Mouse (Mus musculus): ENCODE data around the gene Pxdc1. TPM values are rescaled to one million over a fixed set of nuclear protein-coding genes. Genes with fewer than 3 reads are reported as not detected.

Pxdc1 gene
- 11.1 and 11.7 TPM in 2 replicates for polyA plus RNA-seq (2015; fragmentation: Nextera tagmentation; extraction: Ambion mirVana)

DNA sequence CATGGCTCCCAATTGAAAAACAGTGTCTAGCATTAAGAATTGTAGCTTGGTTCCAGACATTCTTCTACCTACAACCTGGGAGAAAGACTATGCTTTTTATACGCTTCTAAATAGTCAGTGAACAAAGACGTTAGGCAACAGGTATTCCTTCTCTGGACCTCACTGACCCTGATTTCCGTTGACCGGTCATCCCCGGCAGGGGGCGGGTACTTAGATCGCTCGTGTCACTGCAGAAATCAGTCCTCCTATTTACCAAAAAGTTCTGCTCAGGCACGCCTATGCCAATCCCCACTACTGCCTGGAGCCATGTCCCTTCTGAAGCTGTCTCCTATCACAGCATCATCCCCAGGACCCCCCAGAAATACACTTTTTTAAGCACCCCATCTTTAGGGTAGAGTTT, at the start of gene Pxdc1:
Gene Pxdc1, minus strand, starts transcription at position 96 of the 400 bp plus-strand sequence.
- no peaks in the 10 kb centered on the region for H3K4me1 ChIP-seq (ENCODE audit: control insufficient read depth, insufficient read depth, low read length)
- no peaks in the 10 kb centered on the region for H3K36me3 ChIP-seq (ENCODE audit: control insufficient read depth, insufficient read depth, low read length)
- 9% methylated on average over 9 of the region's 9 CpGs for WGBS
- peak within 1 kb of the TSS; percentile 84 for H3K9ac ChIP-seq (ENCODE audit: low read length)
- H3K9me3 ChIP-seq (replicated peaks; ENCODE audit: control insufficient read depth, low read length), result no peaks in the 10 kb centered on the region
- peak within 1 kb of the TSS; percentile 81 for H3K27ac ChIP-seq (ENCODE audit: low read length)
- H3K4me2 ChIP-seq (ENCODE audit: low read depth, low read length), result peak within 1 kb of the TSS; percentile 83
- ATAC-seq (ENCODE audit: insufficient read depth, low FRiP score), result peak; percentile 5; the same call in 1 of the 2 replicates
- 0 out of 2 replicates have a peak, but pooled peaks cover 7% of the 10 kb centered on the region for H3K27me3 ChIP-seq (ENCODE audit: control insufficient read depth, insufficient read depth, low read length)
- H3K4me3 ChIP-seq (replicated peaks; ENCODE audit: low read length), result peak within 1 kb of the TSS; percentile 62

DNA sequence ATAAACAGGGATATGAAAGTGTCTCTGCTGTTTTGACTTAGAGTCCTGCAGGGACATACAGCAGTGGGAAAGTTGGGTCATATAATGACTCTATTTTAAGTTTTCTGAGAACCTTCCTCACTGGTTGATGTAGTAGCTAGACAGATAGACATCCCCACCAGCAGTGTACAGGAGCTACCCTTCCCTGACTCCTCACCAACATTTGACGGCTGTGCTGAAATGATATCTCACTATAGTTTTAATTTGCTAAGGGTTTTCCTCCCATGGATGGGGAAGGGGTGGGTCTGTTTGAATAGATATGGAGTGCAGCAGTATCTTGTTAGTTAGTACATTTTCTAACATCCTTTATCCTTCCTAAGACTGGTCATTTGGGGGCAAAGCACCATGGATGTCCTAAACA, 47.3 kb upstream of the Pxdc1 start:
- H3K36me3 ChIP-seq (ENCODE audit: control insufficient read depth, insufficient read depth, low read length), result no peaks in the 10 kb centered on the region

DNA sequence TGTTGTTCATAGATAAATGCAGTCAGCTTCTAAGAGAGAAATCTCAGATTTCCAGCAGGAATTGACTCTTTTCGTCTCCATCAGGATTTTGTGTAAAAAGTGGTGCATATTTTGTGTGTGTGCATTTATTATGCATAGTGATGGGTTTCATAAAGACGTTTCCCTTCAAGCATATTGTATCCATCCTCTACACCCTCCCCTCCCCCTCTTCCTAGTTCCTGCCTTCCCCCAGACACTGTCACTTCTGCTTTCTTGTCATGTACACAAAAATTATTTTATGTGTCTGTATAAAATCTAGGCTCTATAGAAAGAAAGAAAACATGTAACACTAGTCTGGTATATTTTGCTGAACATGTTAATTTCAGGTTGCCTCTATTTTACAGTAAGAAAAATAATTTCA, 46.8 kb upstream of the Pxdc1 start:
- Histone ChIP-seq H3K27me3 (ENCODE audit: control insufficient read depth, insufficient read depth, low read length) (no peaks in the 10 kb centered on the region), H3K4me1 (ENCODE audit: control insufficient read depth, insufficient read depth, low read length) (no peaks in the 10 kb centered on the region), H3K4me2 (ENCODE audit: low read depth, low read length) (no peak overlapping the region), H3K9ac (ENCODE audit: low read length) (no peak overlapping the region), H3K36me3 (ENCODE audit: control insufficient read depth, insufficient read depth, low read length) (no peaks in the 10 kb centered on the region), H3K27ac (ENCODE audit: low read length) (no peak overlapping the region), H3K4me3 (replicated peaks; ENCODE audit: low read length) (no peak overlapping the region), H3K9me3 (replicated peaks; ENCODE audit: control insufficient read depth, low read length) (no peaks in the 10 kb centered on the region)
- WGBS, result 58% methylated on average over 2 of the region's 2 CpGs
- ATAC-seq (ENCODE audit: insufficient read depth, low FRiP score), result no peak

More for the DNA sequence above, 47.3 kb upstream of the Pxdc1 start:
- 88% methylated on average over 1 of the region's 1 CpGs for WGBS
- Histone ChIP-seq H3K27me3 (ENCODE audit: control insufficient read depth, insufficient read depth, low read length) (no peaks in the 10 kb centered on the region), H3K27ac (ENCODE audit: low read length) (no peak overlapping the region), H3K4me1 (ENCODE audit: control insufficient read depth, insufficient read depth, low read length) (no peaks in the 10 kb centered on the region), H3K9me3 (replicated peaks; ENCODE audit: control insufficient read depth, low read length) (no peaks in the 10 kb centered on the region), H3K4me2 (ENCODE audit: low read depth, low read length) (no peak overlapping the region), H3K9ac (ENCODE audit: low read length) (no peak overlapping the region), H3K4me3 (replicated peaks; ENCODE audit: low read length) (no peak overlapping the region)
- no peak for ATAC-seq (ENCODE audit: insufficient read depth, low FRiP score)

DNA sequence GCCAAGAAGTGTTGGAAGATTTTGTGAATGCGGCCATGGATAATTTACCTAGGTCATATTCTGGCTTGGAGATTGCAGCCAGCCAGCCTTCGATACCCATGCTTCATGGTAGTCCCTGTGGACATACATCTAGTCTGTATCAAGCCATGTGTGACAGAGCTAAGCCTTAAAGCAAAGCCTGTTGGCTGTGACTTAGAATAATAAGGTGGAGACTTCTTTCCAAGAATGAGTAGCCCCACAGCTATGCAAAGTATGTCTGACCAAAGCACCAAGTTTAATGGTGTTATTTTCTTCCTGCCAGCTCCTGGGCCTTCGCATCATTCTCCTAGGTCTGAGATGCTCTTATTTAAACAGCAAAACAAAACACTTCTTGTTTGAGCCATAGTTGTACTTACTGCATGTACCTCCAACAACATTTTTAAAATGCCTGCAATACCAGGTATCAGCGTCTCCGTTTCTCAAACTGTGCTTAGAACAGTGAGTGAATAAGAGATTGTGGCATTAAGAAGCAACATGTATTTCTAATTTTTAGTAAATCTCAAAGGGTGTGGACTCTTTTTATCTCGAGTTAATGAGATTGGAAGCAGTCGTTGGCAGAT, 43.5 kb upstream of the Pxdc1 start:
- Histone ChIP-seq H3K27ac (ENCODE audit: low read length) (no peak overlapping the region), H3K4me3 (replicated peaks; ENCODE audit: low read length) (no peak overlapping the region), H3K27me3 (ENCODE audit: control insufficient read depth, insufficient read depth, low read length) (no peaks in the 10 kb centered on the region), H3K36me3 (ENCODE audit: control insufficient read depth, insufficient read depth, low read length) (no peaks in the 10 kb centered on the region), H3K9ac (ENCODE audit: low read length) (no peak overlapping the region), H3K4me1 (ENCODE audit: control insufficient read depth, insufficient read depth, low read length) (no peaks in the 10 kb centered on the region), H3K9me3 (replicated peaks; ENCODE audit: control insufficient read depth, low read length) (no peaks in the 10 kb centered on the region), H3K4me2 (ENCODE audit: low read depth, low read length) (no peak overlapping the region)
- 70% methylated on average over 7 of the region's 7 CpGs for WGBS
- no peak for ATAC-seq (ENCODE audit: insufficient read depth, low FRiP score)

DNA sequence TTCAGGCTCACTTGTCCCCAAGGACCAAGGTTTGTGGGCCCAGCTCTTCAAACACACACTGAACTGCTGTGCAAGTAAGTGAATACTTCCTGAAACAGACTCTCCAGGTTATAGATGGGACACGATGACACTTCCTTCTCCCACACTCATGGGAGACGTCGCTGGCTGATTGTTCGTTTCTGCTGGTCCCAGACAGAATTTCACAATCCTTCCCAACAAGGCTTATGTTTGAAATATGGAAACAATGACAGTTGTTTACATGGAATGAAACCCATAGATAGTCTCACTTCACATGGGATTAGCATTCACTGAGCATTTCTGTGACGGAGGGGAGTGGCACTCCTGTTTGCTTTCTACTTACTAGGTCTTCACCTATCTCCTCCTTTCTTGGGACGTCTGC, 39.8 kb upstream of the Pxdc1 start:
- Histone ChIP-seq H3K36me3 (ENCODE audit: control insufficient read depth, insufficient read depth, low read length) (no peaks in the 10 kb centered on the region), H3K27me3 (ENCODE audit: control insufficient read depth, insufficient read depth, low read length) (no peaks in the 10 kb centered on the region), H3K9ac (ENCODE audit: low read length) (no peak overlapping the region), H3K4me1 (ENCODE audit: control insufficient read depth, insufficient read depth, low read length) (no peaks in the 10 kb centered on the region), H3K27ac (ENCODE audit: low read length) (no peak overlapping the region), H3K9me3 (replicated peaks; ENCODE audit: control insufficient read depth, low read length) (no peaks in the 10 kb centered on the region), H3K4me3 (replicated peaks; ENCODE audit: low read length) (no peak overlapping the region), H3K4me2 (ENCODE audit: low read depth, low read length) (no peak overlapping the region)
- 45% methylated on average over 6 of the region's 6 CpGs for WGBS
- no peak for ATAC-seq (ENCODE audit: insufficient read depth, low FRiP score)

DNA sequence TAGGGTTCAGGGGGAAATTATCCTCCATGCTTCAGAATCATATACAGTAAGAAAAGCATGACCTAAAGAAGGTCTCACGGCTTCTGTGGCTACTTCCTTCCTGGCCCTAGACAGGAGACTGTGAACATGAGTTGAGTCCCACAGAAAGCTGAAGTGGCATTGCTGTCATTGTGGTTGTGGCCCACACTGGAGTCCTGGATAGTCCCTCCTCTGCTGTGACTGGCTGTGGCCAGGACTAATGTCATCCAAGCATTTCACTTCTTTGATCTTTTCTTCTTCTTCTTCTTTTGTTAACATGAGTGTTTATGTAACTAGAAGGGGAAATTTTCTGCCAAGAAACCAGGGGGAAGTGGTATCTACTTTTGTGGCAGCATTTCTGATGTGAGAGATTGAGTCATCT, 37.8 kb upstream of the Pxdc1 start:
- no peak for ATAC-seq (ENCODE audit: insufficient read depth, low FRiP score)
- WGBS, result 73% methylated on average over 1 of the region's 1 CpGs

DNA sequence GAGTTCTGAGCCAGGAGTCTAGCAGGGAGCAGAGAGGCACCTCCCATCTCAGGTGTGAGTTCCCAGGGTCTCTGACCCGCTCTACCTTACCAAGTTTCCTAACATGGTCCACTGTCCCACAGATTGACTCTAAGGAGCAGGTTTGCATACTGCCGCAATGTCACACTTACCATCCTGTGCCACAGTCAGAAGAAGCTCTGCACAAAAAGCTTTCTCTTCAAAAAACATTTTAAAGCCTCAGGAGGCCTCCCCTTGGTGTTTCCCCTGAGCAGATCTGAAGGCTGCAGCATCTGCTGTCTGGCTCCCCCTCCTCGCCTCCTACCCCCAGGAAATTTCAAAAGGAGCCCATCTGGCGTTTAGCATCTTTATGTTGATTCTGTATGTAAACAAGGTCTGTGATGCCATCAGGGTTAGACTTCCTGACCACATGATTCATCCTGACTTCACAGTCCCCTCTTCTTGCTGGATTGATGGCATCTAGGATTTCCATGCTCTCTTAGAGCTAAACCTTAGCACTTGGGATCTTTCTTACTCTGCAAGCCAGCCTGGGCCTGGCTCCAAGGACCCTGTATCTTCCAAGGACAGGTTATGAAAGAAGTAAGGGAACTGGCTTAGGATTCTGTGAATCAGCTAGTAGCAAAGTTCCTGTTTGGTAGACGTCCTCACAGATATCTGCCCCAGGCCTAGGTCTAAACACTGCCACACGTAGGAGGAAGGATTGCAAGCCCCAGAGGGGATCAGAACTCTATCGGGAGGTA, 31.9 kb upstream of the Pxdc1 start:
- Histone ChIP-seq H3K4me1 (ENCODE audit: control insufficient read depth, insufficient read depth, low read length) (no peaks in the 10 kb centered on the region), H3K4me3 (replicated peaks; ENCODE audit: low read length) (no peak overlapping the region), H3K9ac (ENCODE audit: low read length) (no peak overlapping the region), H3K27ac (ENCODE audit: low read length) (no peak overlapping the region), H3K27me3 (ENCODE audit: control insufficient read depth, insufficient read depth, low read length) (no peaks in the 10 kb centered on the region), H3K36me3 (ENCODE audit: control insufficient read depth, insufficient read depth, low read length) (no peaks in the 10 kb centered on the region), H3K9me3 (replicated peaks; ENCODE audit: control insufficient read depth, low read length) (no peaks in the 10 kb centered on the region), H3K4me2 (ENCODE audit: low read depth, low read length) (no peak overlapping the region)
- ATAC-seq (ENCODE audit: insufficient read depth, low FRiP score), result no peak
- WGBS, result 75% methylated on average over 7 of the region's 7 CpGs

More for the DNA sequence above, 37.8 kb upstream of the Pxdc1 start:
- H3K4me2 ChIP-seq (ENCODE audit: low read depth, low read length), result no peak overlapping the region
- H3K36me3 ChIP-seq (ENCODE audit: control insufficient read depth, insufficient read depth, low read length), result no peaks in the 10 kb centered on the region
- no peaks in the 10 kb centered on the region for H3K9me3 ChIP-seq (replicated peaks; ENCODE audit: control insufficient read depth, low read length)
- no peaks in the 10 kb centered on the region for H3K4me1 ChIP-seq (ENCODE audit: control insufficient read depth, insufficient read depth, low read length)
- no peaks in the 10 kb centered on the region for H3K27me3 ChIP-seq (ENCODE audit: control insufficient read depth, insufficient read depth, low read length)
- H3K9ac ChIP-seq (ENCODE audit: low read length), result no peak overlapping the region
- no peak overlapping the region for H3K4me3 ChIP-seq (replicated peaks; ENCODE audit: low read length)
- no peak overlapping the region for H3K27ac ChIP-seq (ENCODE audit: low read length)

DNA sequence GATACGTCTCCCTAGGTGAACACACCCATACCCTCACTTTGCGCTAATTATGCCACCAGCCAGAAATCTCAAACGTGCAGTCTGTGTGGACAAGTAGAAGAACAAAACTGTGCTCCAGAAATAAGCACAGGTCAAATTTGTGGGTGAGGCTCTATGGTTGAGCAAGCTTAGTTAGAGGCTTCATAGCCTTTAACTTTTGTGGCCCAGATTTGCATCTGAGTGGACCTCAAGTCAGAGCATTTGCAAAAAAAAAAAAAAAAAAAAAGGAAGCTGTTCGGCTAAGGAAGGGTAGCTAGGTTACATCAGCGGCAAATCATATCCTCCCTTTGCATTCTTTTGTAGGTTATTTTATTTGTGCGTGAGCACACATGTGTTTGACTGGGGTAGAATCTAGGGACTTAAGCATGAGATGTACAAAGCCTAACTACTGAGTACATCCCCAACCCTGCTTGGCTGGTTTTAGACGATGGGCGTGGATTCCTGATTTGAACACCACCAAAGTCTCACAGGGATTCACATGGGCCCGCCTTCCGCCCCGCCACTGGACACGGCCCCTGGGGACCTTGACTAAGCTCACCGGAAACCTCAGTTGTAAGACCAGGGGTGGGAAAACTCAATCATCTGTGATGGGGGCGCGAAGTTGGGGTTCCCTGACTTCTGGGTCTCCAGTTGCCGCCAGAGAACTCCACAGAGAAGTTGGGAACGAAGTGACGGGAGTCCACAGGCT, 30.6 kb upstream of the Pxdc1 start:
- Histone ChIP-seq H3K4me1 (ENCODE audit: control insufficient read depth, insufficient read depth, low read length) (no peaks in the 10 kb centered on the region), H3K27me3 (ENCODE audit: control insufficient read depth, insufficient read depth, low read length) (no peaks in the 10 kb centered on the region), H3K9ac (ENCODE audit: low read length) (no peak overlapping the region), H3K9me3 (replicated peaks; ENCODE audit: control insufficient read depth, low read length) (no peaks in the 10 kb centered on the region), H3K4me2 (ENCODE audit: low read depth, low read length) (no peak overlapping the region), H3K4me3 (replicated peaks; ENCODE audit: low read length) (no peak overlapping the region), H3K27ac (ENCODE audit: low read length) (no peak overlapping the region), H3K36me3 (ENCODE audit: control insufficient read depth, insufficient read depth, low read length) (no peaks in the 10 kb centered on the region)
- ATAC-seq (ENCODE audit: insufficient read depth, low FRiP score), result no peak
- WGBS, result 87% methylated on average over 18 of the region's 18 CpGs

DNA sequence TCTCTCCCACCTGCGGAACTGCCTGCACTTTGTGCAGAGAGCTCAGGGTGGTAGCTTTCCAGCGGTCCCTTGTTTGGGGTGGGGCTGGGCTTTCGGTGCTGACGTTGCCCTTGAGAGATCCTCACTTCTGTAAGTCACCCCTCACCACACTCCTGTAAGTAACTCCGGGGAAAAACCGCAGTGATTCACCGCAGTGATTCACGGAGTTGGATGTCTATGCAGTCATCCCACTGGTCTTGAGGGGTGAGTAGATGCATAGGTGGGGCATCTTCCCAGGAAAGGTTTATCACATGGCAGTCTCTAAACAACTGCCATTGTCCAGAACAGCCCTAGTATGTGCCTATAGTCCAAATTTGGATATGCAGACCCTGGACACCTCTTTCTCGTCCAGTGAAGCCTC, 30.0 kb upstream of the Pxdc1 start:
- Histone ChIP-seq H3K36me3 (ENCODE audit: control insufficient read depth, insufficient read depth, low read length) (no peaks in the 10 kb centered on the region), H3K27me3 (ENCODE audit: control insufficient read depth, insufficient read depth, low read length) (no peaks in the 10 kb centered on the region), H3K4me2 (ENCODE audit: low read depth, low read length) (no peak overlapping the region), H3K4me3 (replicated peaks; ENCODE audit: low read length) (no peak overlapping the region), H3K9ac (ENCODE audit: low read length) (no peak overlapping the region), H3K4me1 (ENCODE audit: control insufficient read depth, insufficient read depth, low read length) (no peaks in the 10 kb centered on the region), H3K9me3 (replicated peaks; ENCODE audit: control insufficient read depth, low read length) (no peaks in the 10 kb centered on the region), H3K27ac (ENCODE audit: low read length) (no peak overlapping the region)
- 75% methylated on average over 9 of the region's 9 CpGs for WGBS
- no peak for ATAC-seq (ENCODE audit: insufficient read depth, low FRiP score)
